Mouse (Mus musculus) left cerebral cortex, postnatal 10 days (tissue): ENCODE data around the gene Cd40. TPM values are rescaled to one million over a fixed set of nuclear protein-coding genes. Genes with fewer than 3 reads are reported as not detected.

Source experiments
- DNase-seq, 2 experiments: peaks; one replicate each; pipeline ENCODE4 v3.0.0; 2021 to 2022; ENCODE audit warnings: low spot score in 2 of 2, mixed read lengths in 1 of 2; ENCODE audit errors: extremely low spot score in 1 of 2
- intact Hi-C: fragments of 180-260 bp; cut with DNase I; formaldehyde crosslinking; loops from one replicate; pipeline ENCODE4 v1.15.1; 2025
- total RNA-seq, 2 experiments: library from RNA; stranded (reverse); gene quantifications; 2 replicates each; pipeline ENCODE4 v1.2.3; 2021

The Cd40 gene
- total RNA-seq, 2 experiments from 2014 or later: 1.2 to 2.5 TPM

DNA sequence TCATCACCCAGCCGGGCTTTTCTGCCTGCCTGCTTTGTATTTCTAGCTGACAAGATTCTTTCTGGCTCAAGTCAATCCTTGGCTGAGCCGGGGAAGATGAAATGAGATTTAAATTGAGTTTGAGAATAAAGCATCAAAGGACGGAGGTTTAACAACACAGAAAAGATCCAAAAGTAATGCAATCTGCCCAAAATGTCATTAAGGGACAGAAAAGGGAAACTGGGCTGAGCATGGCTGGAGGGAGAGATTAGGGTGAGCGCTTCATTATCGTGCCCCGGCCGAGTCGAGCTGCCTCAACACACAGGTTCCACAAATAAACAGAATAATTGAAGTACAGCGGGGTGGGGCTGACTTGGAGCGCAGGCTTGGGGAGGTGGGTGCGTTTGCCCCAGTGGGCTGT is 3.9 kb upstream of the Cd40 start:
- intact Hi-C loops: no loop called here

DNA sequence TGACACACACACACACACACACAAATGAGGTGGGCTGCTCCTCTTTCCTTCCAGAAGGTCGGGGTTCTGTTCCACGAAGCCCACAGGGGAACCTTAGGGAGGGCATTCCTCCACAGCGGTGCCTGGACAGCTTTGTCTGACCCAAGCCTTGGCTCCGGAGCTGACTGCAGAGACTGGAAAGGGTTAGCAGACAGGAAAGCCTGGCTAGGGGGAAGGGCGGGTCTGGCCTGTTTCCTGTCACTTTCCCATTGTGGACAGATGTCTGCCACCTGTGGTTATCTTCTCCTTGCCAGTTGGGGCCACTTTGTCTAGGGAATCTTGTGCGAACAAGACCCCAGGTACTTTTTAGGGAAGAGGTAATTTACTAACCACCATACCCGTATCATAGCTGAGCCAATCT is 478 bp downstream of the Cd40 start:
- intact Hi-C loops: no loop called here
- DNase-seq: peak in 1 of 2 experiments; percentile 76

More for the DNA sequence above, 3.9 kb upstream of the Cd40 start:
- no peak for DNase-seq

DNA sequence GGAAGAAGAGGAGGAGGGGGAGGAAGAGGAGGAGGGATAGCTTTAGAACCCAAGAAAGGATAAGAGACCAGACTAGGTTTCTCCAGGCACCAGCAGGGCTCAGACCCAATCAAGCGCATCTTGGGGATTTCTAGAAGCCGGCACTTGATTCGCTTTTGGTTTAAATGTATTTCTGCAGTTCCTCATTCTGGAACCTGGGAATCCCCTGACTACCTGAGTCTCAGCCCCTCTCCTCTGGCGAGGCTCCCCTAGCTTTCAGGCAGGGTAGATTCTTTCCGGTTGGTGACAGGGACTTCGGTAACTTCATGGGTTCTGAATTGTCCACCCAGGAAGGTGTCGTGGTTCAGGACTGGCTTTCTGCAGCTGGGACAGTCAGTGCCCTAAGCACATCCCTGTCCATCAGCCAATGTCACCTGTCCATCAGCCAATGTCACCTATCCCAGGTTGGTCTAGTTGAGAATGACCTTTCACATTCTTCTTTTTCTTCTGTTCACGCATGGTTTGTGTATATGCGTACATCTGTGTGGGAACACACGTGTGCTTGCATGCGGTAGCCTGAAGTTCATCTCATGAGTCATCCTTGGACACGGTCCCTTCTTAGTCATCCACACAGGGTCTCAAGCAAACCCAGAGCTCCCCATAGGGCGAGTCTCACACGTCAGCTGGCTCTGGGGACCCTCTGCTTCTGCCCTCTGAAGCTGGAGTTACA is 1.1 kb downstream of the Cd40 start:
- no peak for DNase-seq
- intact Hi-C loops: no loop called here

DNA sequence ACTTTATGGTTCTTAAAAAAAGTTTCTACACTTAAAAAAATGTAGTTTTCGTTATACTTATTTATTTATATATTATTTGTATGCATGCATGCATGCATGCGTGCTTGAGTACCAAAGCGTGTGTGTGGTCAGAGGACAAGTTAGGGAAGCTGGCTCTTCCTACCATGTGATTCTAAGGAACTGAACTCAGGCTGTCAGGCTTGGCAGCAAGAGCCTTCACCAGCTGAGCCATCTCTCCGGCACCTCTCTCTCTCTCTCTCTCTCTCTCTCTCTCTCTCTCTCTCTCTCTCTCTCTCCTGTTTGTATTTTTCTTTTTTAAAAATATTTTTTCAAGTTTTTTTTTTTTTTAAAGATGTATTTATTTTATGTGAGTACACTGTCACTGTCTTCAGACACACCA is 4.5 kb downstream of the Cd40 start:
- intact Hi-C loops: no loop called here
- no peak for DNase-seq

DNA sequence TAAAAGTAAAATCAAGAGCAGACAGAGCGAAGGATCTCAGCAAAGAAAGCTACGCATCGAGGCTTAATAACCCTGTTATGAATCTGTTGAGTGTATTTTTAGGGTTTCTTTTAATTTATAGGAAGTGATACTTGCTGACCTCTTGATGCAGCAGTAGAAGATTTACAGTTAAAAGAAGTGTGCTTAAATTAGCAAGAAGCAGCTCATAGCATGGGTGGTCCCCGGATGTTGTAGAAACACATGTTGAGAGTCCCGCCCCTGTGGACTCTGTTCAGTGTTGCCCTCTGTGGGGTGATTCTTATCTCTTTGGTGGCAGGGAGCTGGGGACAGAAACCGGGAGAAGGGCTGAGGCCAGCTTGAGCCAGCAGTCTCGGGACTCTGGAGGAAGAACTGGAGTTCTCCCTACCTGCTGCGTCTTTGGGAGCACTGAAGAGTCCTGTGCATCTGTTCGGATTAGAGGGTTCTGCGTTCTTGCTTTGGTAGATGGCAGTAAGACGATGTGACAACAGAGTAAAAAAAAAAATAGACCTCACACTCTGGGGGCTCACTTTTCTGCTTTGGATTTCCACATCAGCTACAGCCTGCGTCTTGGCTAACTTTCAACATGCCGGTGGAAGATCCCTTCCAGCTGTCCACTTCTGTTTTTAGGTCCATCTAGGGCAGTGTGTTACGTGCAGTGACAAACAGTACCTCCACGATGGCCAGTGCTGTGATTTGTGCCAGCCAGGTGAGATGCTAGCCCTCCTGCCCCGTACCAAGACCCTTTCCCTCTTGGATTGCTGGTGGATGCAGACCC is 6.4 kb downstream of the Cd40 start:
- intact Hi-C loops: no loop called here
- no peak for DNase-seq

DNA sequence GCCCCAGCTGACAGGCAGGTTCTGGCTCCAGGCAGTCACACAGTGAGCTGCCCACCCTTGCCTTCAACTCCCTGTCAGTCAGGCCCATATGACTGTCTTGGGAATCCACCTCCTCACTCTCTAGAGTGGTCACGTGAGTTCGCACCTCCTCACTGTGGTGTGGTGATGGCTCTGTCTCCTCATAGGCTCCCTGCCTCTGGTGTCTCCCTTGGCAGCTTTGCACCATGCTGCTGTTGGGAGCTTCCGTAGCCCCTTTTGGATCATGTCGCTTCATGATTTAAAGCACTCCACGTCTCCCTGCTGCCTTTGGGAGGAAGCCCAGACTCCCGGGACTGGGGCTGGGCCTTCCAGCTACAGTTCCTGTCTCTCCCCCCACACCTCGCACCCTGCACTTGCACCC is 9.1 kb downstream of the Cd40 start:
- intact Hi-C loops: no loop called here
- peak; percentile 52 to 62 for DNase-seq

DNA sequence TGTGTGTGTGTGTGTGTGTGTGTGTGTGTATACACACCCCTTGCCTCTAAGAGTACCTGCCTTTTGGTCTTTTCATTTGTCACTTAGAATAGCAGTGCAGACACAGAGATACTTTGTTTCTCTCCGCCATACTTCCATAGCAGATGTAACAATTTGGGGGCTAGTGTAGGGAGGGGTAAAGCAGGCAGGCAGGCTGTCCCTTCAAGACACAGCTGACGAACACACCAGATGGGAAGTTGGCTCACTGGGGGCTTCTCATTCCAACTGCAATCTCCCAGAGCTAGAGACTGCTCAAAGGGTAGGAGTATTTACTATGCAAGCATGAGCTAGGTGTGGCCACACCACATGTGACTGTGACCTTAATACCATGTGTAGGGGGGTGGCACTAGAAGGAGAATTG is 13.4 kb downstream of the Cd40 start:
- no peak for DNase-seq
- intact Hi-C loops: no loop called here

DNA sequence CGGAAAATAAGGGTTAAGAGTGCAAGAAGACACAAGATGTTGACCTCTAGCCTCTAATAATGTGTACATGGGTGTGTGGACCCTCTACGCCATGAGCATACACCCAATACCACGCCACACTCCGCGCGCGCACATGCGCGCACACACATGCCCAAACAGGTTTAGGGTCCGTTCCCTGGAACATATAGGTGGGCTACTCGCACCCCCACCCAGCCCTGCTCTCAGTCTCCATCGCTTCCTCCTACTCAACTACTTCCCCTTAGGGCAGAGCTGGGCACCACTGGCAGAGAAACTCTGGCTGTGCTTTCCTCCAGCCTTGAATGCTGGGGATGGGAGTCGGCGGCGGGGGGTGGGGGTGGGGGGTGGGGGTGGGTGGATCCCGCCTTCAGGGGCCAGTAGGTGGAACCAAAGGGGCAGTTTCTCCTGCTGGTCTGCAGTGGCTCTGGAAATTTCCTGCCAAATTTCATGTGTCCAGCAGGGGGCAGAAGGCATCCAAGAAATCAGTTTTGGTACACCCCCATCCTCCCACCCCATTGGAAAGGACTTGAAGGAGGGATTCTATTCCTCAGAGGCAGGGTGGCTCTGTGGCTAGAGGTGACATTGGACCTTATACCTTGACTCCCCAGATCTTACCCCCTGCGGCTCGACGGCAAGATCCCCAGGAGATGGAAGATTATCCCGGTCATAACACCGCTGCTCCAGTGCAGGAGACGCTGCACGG is 14.8 kb downstream of the Cd40 start:
- intact Hi-C loops: loop anchor here (10.0 kb wide), 1 partner anchor 415 kb away; no protein-coding TSS in a partner anchor

DNA sequence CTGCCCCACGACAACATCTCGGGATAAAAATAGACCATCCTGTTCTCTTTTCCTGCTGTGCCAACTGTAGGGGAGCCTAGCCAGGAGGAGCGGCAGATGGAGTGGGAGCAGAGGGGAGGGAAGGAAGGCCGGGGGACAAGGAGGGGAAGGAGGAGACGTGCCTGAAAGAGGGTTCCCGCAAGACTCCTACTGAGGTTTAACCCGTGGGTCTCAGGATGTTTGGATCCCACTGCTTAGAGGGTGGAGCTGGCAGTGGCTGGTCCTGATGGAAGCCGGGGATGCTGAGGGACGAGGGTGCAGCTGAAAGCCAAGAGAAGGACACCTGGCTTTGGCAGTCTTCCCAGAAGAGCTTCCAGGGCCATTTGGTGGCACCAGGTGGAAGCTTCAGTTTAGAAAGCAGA is 18.0 kb downstream of the Cd40 start:
- intact Hi-C loops: loop anchor here (10.0 kb wide), 1 partner anchor 411 kb away; no protein-coding TSS in a partner anchor
- DNase-seq: peak in 1 of 2 experiments; percentile 49

More for the DNA sequence above, 14.8 kb downstream of the Cd40 start:
- peak; percentile 75 to 77 for DNase-seq

DNA sequence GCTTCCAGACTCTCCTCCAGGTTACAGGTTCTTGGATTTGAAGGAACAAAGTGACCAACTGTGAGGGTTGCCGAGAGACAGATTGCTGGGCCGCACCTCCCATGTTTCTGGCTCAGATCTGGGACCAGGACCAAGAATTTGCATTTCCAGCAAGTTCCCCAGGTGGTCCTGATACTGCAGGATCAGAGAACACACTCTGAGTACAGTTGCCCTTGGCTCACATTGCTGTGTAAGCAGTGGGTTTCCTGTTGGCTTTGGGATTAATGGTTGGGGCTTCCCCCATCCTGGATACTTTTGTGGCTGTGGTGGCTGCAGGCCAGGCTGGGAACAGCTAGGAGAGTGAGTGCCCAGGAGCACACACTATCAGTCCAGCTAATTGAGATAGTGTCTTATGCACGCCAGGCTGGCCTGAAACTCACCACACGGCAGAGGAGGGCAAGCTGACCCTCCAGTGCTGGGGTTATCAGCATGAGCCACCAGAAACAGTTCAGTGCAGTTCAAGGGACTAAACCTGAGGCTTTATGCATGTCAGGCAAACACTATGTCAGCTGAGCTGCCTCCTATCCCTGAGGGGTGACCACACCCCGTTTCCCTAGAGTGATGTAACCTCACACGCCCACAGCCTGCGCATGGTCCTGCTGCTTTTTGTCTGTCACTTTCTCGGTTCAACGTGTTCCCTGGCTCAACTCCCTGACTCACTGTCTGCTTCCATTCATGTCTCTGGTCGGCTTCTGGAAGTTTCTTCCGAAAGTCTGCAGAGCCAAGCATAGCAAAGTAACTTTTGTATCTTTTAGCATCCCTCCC is 18.9 kb downstream of the Cd40 start:
- intact Hi-C loops: loop anchor here (2.0 to 10.0 kb wide), 2 partner anchors 203 to 411 kb away; no protein-coding TSS in a partner anchor
- DNase-seq: peak in 1 of 2 experiments; percentile 69

DNA sequence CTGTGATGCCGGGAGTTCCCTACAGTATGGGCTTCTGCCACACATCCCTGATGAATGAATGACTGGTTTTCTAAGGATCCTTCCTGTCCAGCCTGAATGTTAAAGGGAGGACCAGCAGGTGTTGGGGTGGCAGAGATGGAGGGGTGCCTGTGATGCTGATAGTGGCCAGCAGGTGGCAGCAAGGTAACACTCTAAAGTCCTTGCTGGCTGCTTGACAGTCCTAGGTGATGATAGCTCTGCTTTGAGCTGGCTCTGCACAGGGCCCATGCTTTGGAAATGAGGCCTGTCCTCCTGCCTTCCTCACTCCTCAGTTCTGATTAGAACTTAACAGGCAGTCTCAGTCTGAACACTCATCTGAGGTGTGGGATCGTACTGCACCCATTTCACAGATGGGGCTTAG is 19.5 kb downstream of the Cd40 start:
- intact Hi-C loops: loop anchor here (2.0 to 10.0 kb wide), 4 partner anchors 162 to 410 kb away; no protein-coding TSS in a partner anchor
- DNase-seq: peak; percentile 76 to 80

DNA sequence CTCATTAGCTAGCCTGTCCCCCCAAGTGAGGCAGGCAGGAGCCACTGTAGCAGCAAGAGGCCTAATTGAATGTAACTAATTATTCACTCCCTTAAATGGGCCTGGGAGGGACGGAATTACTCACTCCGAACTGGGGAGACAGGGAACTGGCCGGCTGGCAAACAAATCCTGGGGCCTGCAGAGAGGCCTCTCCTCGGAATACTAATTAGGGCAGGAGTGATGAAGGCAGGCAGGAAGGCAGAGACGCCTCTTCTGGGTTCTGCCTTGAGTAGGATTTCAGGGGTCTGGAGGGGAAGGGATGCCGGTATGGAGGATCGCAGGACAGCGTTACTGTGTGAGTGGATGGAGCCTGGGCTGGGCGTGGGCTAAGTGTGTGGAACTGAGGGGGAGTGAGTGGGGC is 21.6 kb downstream of the Cd40 start:
- intact Hi-C loops: loop anchor here (5.0 to 10.0 kb wide), 3 partner anchors 160 to 408 kb away; no protein-coding TSS in a partner anchor
- DNase-seq: no peak

DNA sequence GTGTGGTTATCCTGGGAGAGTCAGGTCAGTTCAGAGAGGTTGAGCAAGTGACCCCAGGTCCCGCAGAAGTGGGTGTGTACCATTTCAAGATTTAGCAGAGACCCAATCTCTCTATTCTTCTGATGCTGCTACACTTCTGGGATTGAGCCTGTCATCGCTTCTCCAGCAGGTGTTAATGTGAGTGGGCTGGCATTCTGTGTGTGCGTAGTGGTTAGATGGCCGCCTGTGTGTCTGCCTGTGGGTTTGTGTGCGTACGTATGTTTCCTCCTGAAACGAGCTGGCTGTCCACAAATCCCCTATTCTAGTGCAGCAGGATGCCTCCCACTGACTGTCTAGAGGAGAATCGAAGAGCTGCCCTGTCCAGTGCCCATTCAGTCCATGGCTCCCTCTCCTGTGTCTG is 22.6 kb downstream of the Cd40 start:
- intact Hi-C loops: loop anchor here (5.0 to 10.0 kb wide), 3 partner anchors 159 to 407 kb away; no protein-coding TSS in a partner anchor
- DNase-seq: no peak

DNA sequence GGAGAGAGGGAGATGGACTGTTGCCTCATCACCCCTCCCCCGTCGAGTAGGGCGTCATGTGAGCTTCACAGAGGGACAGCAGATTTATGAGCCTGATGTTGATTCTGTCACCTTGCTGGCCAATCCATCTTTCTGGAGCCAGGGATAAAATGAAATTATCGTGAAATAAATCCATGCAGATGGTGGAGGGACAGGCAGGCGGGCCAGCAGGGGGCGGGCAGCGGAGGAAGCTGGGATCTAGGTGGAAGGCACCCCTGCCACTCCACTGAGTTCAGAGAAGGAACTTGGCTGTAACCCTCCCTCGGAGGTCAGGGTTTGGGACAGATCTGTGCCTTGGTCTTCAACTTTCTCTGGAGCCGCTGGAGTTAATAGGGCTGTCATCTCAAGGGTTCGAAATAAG is 23.2 kb downstream of the Cd40 start:
- intact Hi-C loops: loop anchor here (5.0 to 10.0 kb wide), 3 partner anchors 159 to 406 kb away; no protein-coding TSS in a partner anchor
- no peak for DNase-seq

DNA sequence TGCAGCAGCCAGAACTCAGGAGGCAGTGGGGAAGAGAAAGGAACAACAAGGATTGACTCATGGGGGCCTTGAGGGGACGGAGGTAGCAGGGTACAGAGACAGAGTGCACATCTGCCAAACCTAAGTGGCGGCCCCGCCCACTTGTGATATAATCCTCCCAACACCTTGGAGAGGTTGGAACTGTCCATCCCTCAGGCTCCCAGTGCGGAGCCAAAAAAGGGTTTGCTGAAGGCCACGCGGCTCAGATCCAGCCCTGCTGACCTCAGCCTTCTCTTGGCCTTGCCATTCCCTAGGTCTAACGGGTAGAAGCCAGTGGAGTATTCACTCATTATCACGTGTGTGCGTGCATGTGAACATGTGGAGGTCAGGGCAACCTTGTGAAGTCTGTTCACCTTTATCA is 25.2 kb downstream of the Cd40 start:
- DNase-seq: no peak
- intact Hi-C loops: no loop called here

DNA sequence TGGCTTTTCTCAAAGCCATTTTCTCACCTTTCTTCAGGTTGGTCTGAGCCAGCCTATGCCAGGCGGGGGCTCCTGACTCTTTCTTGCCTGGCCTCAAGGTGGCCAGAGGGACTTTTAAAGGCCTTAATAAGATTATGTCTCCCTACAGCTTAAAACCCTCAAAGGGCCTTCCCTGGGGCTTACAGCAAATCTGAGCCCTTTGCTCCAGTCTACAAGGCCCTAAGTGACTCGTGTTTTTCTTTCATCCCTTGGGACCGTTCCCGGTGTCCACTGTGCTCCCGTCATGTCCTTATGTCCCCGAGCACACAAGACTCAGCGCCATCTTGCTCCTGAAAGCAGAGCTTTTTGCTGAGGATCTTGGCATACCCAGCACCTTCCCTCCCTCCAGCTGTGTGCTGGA is 25.8 kb downstream of the Cd40 start:
- intact Hi-C loops: no loop called here

DNA sequence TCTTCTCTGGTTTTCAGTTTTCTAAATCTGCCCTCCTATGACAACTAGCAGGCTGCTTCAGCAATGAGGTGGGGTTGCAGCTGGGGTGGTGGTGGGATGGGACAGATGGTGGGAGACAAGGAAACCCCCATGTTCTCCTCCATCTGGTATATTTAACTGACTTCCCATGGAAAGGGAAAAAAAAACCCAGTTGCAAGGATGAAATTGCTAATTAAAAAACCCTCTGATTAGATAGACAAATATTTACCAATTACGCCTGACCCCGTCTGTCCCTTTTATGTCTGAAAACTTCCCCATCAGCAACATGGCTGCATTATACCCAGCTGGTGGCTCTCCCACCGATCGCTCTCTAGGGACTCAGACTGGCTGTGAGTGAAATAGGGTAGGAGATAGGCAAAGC is 31.2 kb downstream of the Cd40 start:
- DNase-seq: no peak
- intact Hi-C loops: no loop called here

More for the DNA sequence above, 25.8 kb downstream of the Cd40 start:
- no peak for DNase-seq

DNA sequence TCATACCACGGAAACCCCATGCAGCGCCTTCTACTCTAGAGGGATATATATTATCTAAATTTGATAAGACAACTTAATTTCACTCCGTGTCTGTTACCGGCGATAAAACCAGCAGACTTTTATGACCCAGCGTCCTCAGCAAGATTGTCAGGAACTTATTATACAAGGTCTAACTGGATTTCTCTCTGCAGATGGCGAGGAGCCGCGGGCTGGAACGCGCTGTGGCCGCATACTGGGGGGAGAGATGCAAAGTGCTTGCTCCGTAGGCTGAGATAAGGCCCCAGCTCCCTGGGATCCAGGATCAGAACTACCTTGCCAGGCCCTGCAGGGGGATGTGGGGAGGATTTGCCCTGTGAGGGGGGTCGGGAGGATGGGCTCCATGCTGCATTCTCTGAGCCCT is 34.0 kb downstream of the Cd40 start:
- no peak for DNase-seq
- intact Hi-C loops: no loop called here
